Mouse (Mus musculus) intestine, embryonic 16.5 days (tissue): ENCODE results near the gene Sh3bgr. TPM values are rescaled to one million over a fixed set of nuclear protein-coding genes. Genes with fewer than 3 reads are reported as not detected.

Experiments
- ATAC-seq: fragments of 200-750 bp; cut with Nextera tagmentation; 2 replicates; pipeline ENCODE4 v1.8.0; 2017; ENCODE audit warnings: moderate TSS enrichment, moderate library complexity
- H3K27ac ChIP-seq: fragments of 300-500 bp; sonication (generic); 2 replicates; pipeline ENCODE4 v1.5.1; 2014; ENCODE audit warnings: mild to moderate bottlenecking, low read length
- H3K27me3 ChIP-seq: fragments of 300-500 bp; sonication (generic); replicated peaks from 2 replicates; pipeline ENCODE4 v1.6.1; 2014; ENCODE audit warnings: low read length, control low read depth, mixed read lengths; ENCODE audit not compliant: control insufficient read depth, insufficient read depth
- H3K36me3 ChIP-seq: fragments of 300-500 bp; sonication (generic); 2 replicates; pipeline ENCODE4 v1.6.1; 2014; ENCODE audit warnings: low read length, control low read depth; ENCODE audit not compliant: control insufficient read depth, insufficient read depth
- H3K4me1 ChIP-seq: fragments of 300-500 bp; sonication (generic); 2 replicates; pipeline ENCODE4 v1.6.1; 2014; ENCODE audit warnings: low read length, control low read depth, mixed read lengths; ENCODE audit not compliant: control insufficient read depth, insufficient read depth
- H3K4me2 ChIP-seq: fragments of 300-500 bp; sonication (generic); 2 replicates; pipeline ENCODE4 v1.6.1; 2014; ENCODE audit warnings: low read depth, low read length, control low read depth
- H3K4me3 ChIP-seq: fragments of 300-500 bp; sonication (generic); 2 replicates; pipeline ENCODE4 v1.5.1; 2014; ENCODE audit warnings: mild to moderate bottlenecking, low read length
- H3K9ac ChIP-seq: fragments of 300-500 bp; sonication (generic); 2 replicates; pipeline ENCODE4 v1.6.1; 2014; ENCODE audit warnings: low read depth, low read length
- H3K9me3 ChIP-seq: fragments of 300-500 bp; sonication (generic); 2 replicates; pipeline ENCODE4 v1.6.1; 2016; ENCODE audit warnings: low read length, control low read depth; ENCODE audit not compliant: control insufficient read depth
- WGBS: fragments of 180-500 bp; shearing (Covaris S2); extraction: QIAGEN DNeasy Blood & Tissue Kit; methylation state at CpG from one replicate; pipeline ENCODE4 v1.1.7; 2014; 5-methylcytosine and 5-hydroxymethylcytosine counted together
- polyA plus RNA-seq: library from polyadenylated mRNA; unstranded; fragments of >200 nt; fragmentation: Nextera tagmentation; extraction: Ambion mirVana; gene quantifications from 2 replicates; pipeline ENCODE4 v1.2.1, GENCODE M21; 2015

The Sh3bgr gene
- polyA plus RNA-seq, 1 experiment from 2014 or later, result 31.6 TPM

- no peak overlapping the region for H3K9ac ChIP-seq
- no peaks in the 10 kb centered on the region for H3K27me3 ChIP-seq
Observed at GRCm38 (mm10) chr16:96229044-96229555, 28.9 kb downstream of the Sh3bgr start.

GRCm38 (mm10) chr16:96230411-96230810, 30.2 kb downstream of the Sh3bgr start:
- Histone ChIP-seq H3K4me2 (no peak overlapping the region), H3K27ac (no peak overlapping the region), H3K9ac (no peak overlapping the region), H3K4me1 (no peaks in the 10 kb centered on the region), H3K36me3 (no peaks in the 10 kb centered on the region), H3K4me3 (no peak overlapping the region), H3K9me3 (no peaks in the 10 kb centered on the region), H3K27me3 (no peaks in the 10 kb centered on the region)
- ATAC-seq, result peak; percentile 65; the same call in 1 of the 2 replicates
- 27% methylated on average over 11 of the region's 11 CpGs for WGBS

More at GRCm38 (mm10) chr16:96229044-96229555, 28.9 kb downstream of the Sh3bgr start:
- Histone ChIP-seq H3K4me2 (no peak overlapping the region), H3K27ac (no peak overlapping the region), H3K4me3 (no peak overlapping the region), H3K9me3 (no peaks in the 10 kb centered on the region), H3K36me3 (no peaks in the 10 kb centered on the region), H3K4me1 (no peaks in the 10 kb centered on the region)
- no peak for ATAC-seq
- WGBS, result 58% methylated on average over 8 of the region's 8 CpGs

- ATAC-seq, result no peak
- no peaks in the 10 kb centered on the region for H3K27me3 ChIP-seq
- H3K4me3 ChIP-seq, result no peak overlapping the region
- no peaks in the 10 kb centered on the region for H3K36me3 ChIP-seq
- H3K27ac ChIP-seq, result no peak overlapping the region
- WGBS, result 89% methylated on average over 4 of the region's 4 CpGs
- no peaks in the 10 kb centered on the region for H3K9me3 ChIP-seq
- no peaks in the 10 kb centered on the region for H3K4me1 ChIP-seq
- H3K9ac ChIP-seq, result no peak overlapping the region
- no peak overlapping the region for H3K4me2 ChIP-seq
Observed at GRCm38 (mm10) chr16:96231251-96231650, 31.0 kb downstream of the Sh3bgr start.

- ATAC-seq, result no peak
- Histone ChIP-seq H3K4me1 (no peaks in the 10 kb centered on the region), H3K9ac (no peak overlapping the region), H3K9me3 (no peaks in the 10 kb centered on the region), H3K4me2 (no peak overlapping the region), H3K36me3 (no peaks in the 10 kb centered on the region), H3K27ac (no peak overlapping the region), H3K4me3 (no peak overlapping the region), H3K27me3 (no peaks in the 10 kb centered on the region)
- 84% methylated on average over 8 of the region's 8 CpGs for WGBS
Observed at GRCm38 (mm10) chr16:96231974-96232373, 31.7 kb downstream of the Sh3bgr start.

GRCm38 (mm10) chr16:96233996-96234395, 33.7 kb downstream of the Sh3bgr start:
- Histone ChIP-seq H3K36me3 (no peaks in the 10 kb centered on the region), H3K4me2 (no peak overlapping the region), H3K9me3 (no peaks in the 10 kb centered on the region), H3K27ac (no peak overlapping the region), H3K27me3 (no peaks in the 10 kb centered on the region), H3K4me1 (no peaks in the 10 kb centered on the region), H3K9ac (no peak overlapping the region), H3K4me3 (no peak overlapping the region)
- 86% methylated on average over 8 of the region's 8 CpGs for WGBS
- no peak for ATAC-seq

GRCm38 (mm10) chr16:96235366-96235970, 35.2 kb downstream of the Sh3bgr start, which contains the start of gene B3galt5:
TSS of gene B3galt5 (plus strand) at chr16:96235801.
- ATAC-seq, result no peak
- 72% methylated on average over 17 of the region's 17 CpGs for WGBS
- Histone ChIP-seq H3K36me3 (no peaks in the 10 kb centered on the region), H3K9ac (no peak within 1 kb of the TSS), H3K27me3 (no peaks in the 10 kb centered on the region), H3K27ac (no peak within 1 kb of the TSS), H3K4me1 (no peaks in the 10 kb centered on the region), H3K4me3 (no peak within 1 kb of the TSS), H3K9me3 (no peaks in the 10 kb centered on the region), H3K4me2 (no peak within 1 kb of the TSS)

GRCm38 (mm10) chr16:96244496-96244895, 44.2 kb downstream of the Sh3bgr start:
- Histone ChIP-seq H3K4me2 (no peak overlapping the region), H3K9me3 (no peaks in the 10 kb centered on the region; the same call in 1 of the 2 replicates), H3K4me1 (no peaks in the 10 kb centered on the region), H3K27ac (no peak overlapping the region), H3K36me3 (no peaks in the 10 kb centered on the region), H3K4me3 (no peak overlapping the region), H3K9ac (no peak overlapping the region), H3K27me3 (no peaks in the 10 kb centered on the region)
- ATAC-seq, result no peak
- 81% methylated on average over 6 of the region's 6 CpGs for WGBS

GRCm38 (mm10) chr16:96249635-96250034, 49.4 kb downstream of the Sh3bgr start:
- ATAC-seq, result no peak
- Histone ChIP-seq H3K4me3 (no peak overlapping the region), H3K4me1 (no peaks in the 10 kb centered on the region), H3K4me2 (no peak overlapping the region), H3K9ac (no peak overlapping the region), H3K27me3 (no peaks in the 10 kb centered on the region), H3K9me3 (no peaks in the 10 kb centered on the region; the same call in 1 of the 2 replicates), H3K36me3 (no peaks in the 10 kb centered on the region), H3K27ac (no peak overlapping the region)
- WGBS, result 74% methylated on average over 7 of the region's 7 CpGs

- Histone ChIP-seq H3K9ac (no peak overlapping the region), H3K36me3 (no peaks in the 10 kb centered on the region), H3K4me1 (no peaks in the 10 kb centered on the region), H3K9me3 (no peaks in the 10 kb centered on the region; the same call in 1 of the 2 replicates), H3K27ac (no peak overlapping the region), H3K27me3 (no peaks in the 10 kb centered on the region), H3K4me3 (no peak overlapping the region), H3K4me2 (no peak overlapping the region)
- no peak for ATAC-seq
- 91% methylated on average over 1 of the region's 1 CpGs for WGBS
Observed at GRCm38 (mm10) chr16:96252146-96252545, 51.9 kb downstream of the Sh3bgr start.

GRCm38 (mm10) chr16:96258429-96258828, 58.2 kb downstream of the Sh3bgr start:
- ATAC-seq, result no peak
- H3K4me3 ChIP-seq, result no peak overlapping the region
- H3K9me3 ChIP-seq, result no peaks in the 10 kb centered on the region
- H3K4me1 ChIP-seq, result no peaks in the 10 kb centered on the region
- no peaks in the 10 kb centered on the region for H3K27me3 ChIP-seq
- H3K27ac ChIP-seq, result no peak overlapping the region
- no peak overlapping the region for H3K9ac ChIP-seq
- no peak overlapping the region for H3K4me2 ChIP-seq
- WGBS, result 79% methylated on average over 8 of the region's 8 CpGs
- H3K36me3 ChIP-seq, result no peaks in the 10 kb centered on the region
